Comparison of ENCODE assay signal across 8 mouse cellular contexts in the genomic region with DNA sequence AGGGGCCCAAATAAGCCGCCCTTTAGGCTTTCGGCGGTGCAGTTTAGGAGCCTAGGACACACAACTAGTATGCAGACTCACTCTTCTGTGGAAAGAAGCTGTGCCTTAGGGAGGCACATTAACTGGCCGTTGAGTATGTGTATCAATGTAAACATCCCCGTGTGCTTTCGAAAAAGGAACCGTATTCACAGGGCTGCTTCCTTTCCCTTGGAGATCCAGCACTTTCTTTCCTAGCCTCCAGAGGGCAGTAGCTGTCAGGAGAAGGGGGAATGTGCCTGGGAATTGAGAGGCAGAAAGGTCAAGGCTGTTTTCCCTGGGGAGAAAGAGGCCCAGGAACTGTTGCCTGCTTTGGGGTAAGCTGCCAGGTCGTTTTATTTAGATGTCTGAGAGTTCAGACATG. TPM values are rescaled to one million over a fixed set of nuclear protein-coding genes. Genes with fewer than 3 reads are reported as not detected.
DNase-seq lines count a peak whose midpoint lies in the region; ATAC-seq lines count a peak whose summit lies in the region.

No protein-coding gene starts in this region.

- H3K4me2 ChIP-seq in midbrain, embryonic 16.5 days (ENCODE audit: low read length) = peak overlapping the region; percentile 79

- H3K4me1 ChIP-seq in midbrain, embryonic 16.5 days (ENCODE audit: control insufficient read depth, insufficient read depth, low read length) = peaks cover 39% of the 10 kb centered on the region

- H3K9ac ChIP-seq in midbrain, embryonic 16.5 days (ENCODE audit: low read depth, low read length) = peak overlapping the region; percentile 75

- no peaks in the 10 kb centered on the region for H3K36me3 ChIP-seq in midbrain, embryonic 16.5 days (ENCODE audit: control insufficient read depth, insufficient read depth, low read length)

- peak overlapping the region; percentile 89 for H3K27ac ChIP-seq in midbrain, embryonic 16.5 days (ENCODE audit: low read length)

- no peaks in the 10 kb centered on the region for H3K9me3 ChIP-seq in midbrain, embryonic 16.5 days (replicated peaks; ENCODE audit: control insufficient read depth, low read length, poor library complexity, severe bottlenecking)

- peak; percentile 46 for ATAC-seq in common myeloid progenitor, adult 5-6 weeks (replicated peaks; ENCODE audit: low read depth, poor library complexity, severe bottlenecking)
- peak; percentile 6 for ATAC-seq in midbrain, embryonic 16.5 days

- DNase-seq in 3134 (ENCODE audit: extremely low read depth, insufficient read length, low spot score) = peak; percentile 64
- peak; percentile 91 for DNase-seq in R1 (ENCODE audit: low read depth, low spot score)
- peak; percentile 82 to 88 for DNase-seq in heart, adult 18-20 months
- DNase-seq in kidney, adult 18-20 months = peak; percentile 74
- DNase-seq in liver = peak; percentile 57
- no peak for DNase-seq in thymus, postnatal 36 days

- WGBS in midbrain, embryonic 16.5 days = 3% methylated on average over 8 of the region's 8 CpGs

- peak overlapping the region; percentile 55 for H3K4me3 ChIP-seq in midbrain, embryonic 16.5 days (ENCODE audit: low read depth, low read length)

- no peaks in the 10 kb centered on the region for H3K27me3 ChIP-seq in midbrain, embryonic 16.5 days (ENCODE audit: control insufficient read depth, insufficient read depth, low read depth, low read length)

RNA-seq across cellular contexts. Expression of a gene that starts 15.7 kb away (rescaled TPM):
- 11.7 and 13.4 TPM in 2 replicates for total RNA-seq in common myeloid progenitor, adult 5-6 weeks (2017)
- 10 to 100 TPM; 20.5 to 22.0 TPM for total RNA-seq in heart, adult 18-20 months (2021)
- polyA plus RNA-seq in midbrain, embryonic 16.5 days (2015; fragmentation: Nextera tagmentation; extraction: Ambion mirVana) = 19.0 and 21.6 TPM in 2 replicates

RNA-seq across cellular contexts. Expression of a gene that starts 50.7 kb away (rescaled TPM):
- total RNA-seq in common myeloid progenitor, adult 5-6 weeks (2017) = 133 and 139 TPM in 2 replicates
- 10 to 100 TPM; 27.1 to 57.1 TPM for total RNA-seq in heart, adult 18-20 months (2021)
- polyA plus RNA-seq in midbrain, embryonic 16.5 days (2015; fragmentation: Nextera tagmentation; extraction: Ambion mirVana) = 33.3 and 40.5 TPM in 2 replicates

Comparison
In these comparisons a context has a peak if more than half of its experiments do, and no peak if none do; other contexts are left out.
1. DNase-seq: peak in 3134 (single experiment), R1 (single experiment), heart, adult 18-20 months (2 of 2), kidney, adult 18-20 months (single experiment) and liver (single experiment); none in thymus, postnatal 36 days (0 of 2).